Mouse (Mus musculus) brain, embryonic 14.5 days (tissue): ENCODE data around the gene Psg16.

Experiments
- CTCF ChIP-seq: fragments of 200-500 bp; IDR thresholded peaks from 2 replicates; pipeline ENCODE4 v1.5.1; 2012; ENCODE audit warnings: inconsistent platforms, mild to moderate bottlenecking, moderate library complexity, borderline replicate concordance; ENCODE audit not compliant: insufficient read depth, insufficient read length; ENCODE audit errors: extremely low read depth
- POLR2A ChIP-seq: fragments of 200-500 bp; IDR thresholded peaks from 2 replicates; pipeline ENCODE4 v1.6.1; 2012; ENCODE audit warnings: mild to moderate bottlenecking, inconsistent platforms, borderline replicate concordance; ENCODE audit not compliant: poor library complexity, insufficient read depth, insufficient read length, severe bottlenecking; ENCODE audit errors: extremely low read depth

DNA sequence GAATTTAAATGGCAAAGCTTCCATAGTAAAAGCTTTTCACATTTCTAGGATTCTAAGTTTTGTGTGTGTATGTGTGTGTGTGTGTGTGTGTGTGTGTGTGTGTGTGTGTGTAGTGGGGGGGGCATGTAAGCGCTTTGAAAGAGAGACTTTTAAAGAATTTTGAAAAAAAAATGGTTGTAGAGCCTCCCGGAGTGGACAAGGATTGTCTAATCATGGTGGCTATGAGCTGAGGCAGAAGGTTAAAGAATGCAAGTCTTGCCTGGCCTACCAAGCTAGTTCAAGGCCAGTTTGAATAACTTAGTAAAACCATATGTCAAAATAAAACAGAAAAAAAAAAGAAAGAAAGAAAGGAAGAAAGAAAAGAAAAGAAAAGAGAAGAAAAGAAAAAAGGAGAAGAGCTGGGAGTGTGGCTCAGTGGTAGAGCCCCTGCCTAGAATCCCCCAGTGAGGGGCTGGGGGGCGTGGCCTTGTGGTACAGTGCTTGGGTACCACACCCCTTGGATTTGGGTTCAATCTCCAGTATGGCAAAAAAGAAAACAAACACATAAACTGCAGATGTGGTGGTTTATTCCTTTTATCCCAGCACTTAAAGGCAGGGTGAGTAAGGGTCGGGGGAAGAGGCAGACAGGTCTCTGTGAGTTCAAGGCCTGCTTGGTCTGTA lies 18.4 kb upstream of the Psg16 start:
- TF ChIP-seq CTCF (no peak), POLR2A (no peak)
